Comparison of ENCODE assay signal across 8 mouse cellular contexts in the genomic region with DNA sequence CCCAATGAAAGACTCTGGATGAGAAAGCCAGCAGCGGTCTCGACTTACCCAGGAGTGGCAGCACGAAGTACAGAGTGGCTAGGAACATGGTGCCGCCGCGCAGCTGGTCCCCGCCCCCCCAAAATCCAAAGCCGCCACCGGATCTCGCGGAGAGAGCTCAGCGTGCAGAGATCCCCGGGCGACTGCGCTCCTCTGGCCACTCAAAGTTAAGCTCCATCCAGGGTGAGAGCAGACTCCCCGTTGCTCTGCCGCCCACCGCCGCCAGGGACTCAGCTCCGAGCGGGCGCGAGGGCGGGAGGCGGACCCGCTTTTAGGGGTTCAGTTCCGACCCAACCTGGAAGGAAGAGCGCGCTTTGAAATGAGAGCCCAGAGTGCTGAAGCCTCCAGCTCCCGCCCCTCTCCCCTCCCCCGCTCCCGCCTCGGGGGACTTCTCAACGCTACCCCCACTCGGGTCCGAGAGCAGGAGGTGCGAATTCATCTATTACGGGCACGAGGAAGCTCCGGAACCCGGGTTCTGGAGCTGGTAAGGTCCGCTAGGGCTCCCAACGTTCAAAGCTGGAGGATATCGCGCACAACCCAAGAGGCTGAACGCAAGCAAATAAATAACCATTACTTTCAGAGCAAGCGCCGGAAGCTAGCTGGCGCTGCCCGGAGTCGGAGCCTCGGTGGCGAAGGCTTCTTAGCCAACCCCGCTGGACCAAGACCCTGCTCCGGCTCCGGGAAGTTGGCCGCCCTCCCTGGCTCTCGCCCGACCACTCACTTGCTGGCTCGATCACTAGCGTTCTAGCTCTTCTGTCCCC. TPM values are rescaled to one million over a fixed set of nuclear protein-coding genes. Genes with fewer than 3 reads are reported as not detected.
DNase-seq lines count a peak whose midpoint lies in the region; ATAC-seq and TF ChIP-seq lines count a peak whose summit lies in the region.

No protein-coding gene starts in this region.

- no peak for TF ChIP-seq EP300 in stomach, postnatal 0 days (optimal IDR thresholded peaks at IDR 0.05)

- H3K27me3 ChIP-seq in erythroblast, embryonic 14.5 days (ENCODE audit: control insufficient read depth) = peaks cover 58% of the 10 kb centered on the region
- peaks cover 55% of the 10 kb centered on the region for H3K27me3 ChIP-seq in embryonic facial prominence, embryonic 15.5 days
- H3K27me3 ChIP-seq in heart, embryonic 11.5 days (ENCODE audit: control insufficient read depth, insufficient read depth, low read length) = peaks cover 51% of the 10 kb centered on the region
- H3K27me3 ChIP-seq in kidney, postnatal 0 days (ENCODE audit: insufficient read depth, low read length) = no peaks in the 10 kb centered on the region
- H3K27me3 ChIP-seq in limb, embryonic 15.5 days = peaks cover 60% of the 10 kb centered on the region
- 0 out of 2 replicates have a peak, but pooled peaks cover 15% of the 10 kb centered on the region for H3K27me3 ChIP-seq in midbrain, embryonic 15.5 days (replicated peaks)
- no peaks in the 10 kb centered on the region for H3K27me3 ChIP-seq in stomach, postnatal 0 days (ENCODE audit: control insufficient read depth, insufficient read depth, low read length)

- peak overlapping the region; percentile 35 for H3K9ac ChIP-seq in embryonic facial prominence, embryonic 15.5 days
- H3K9ac ChIP-seq in heart, embryonic 11.5 days (ENCODE audit: low read depth, low read length) = peak overlapping the region; percentile 46
- H3K9ac ChIP-seq in kidney, postnatal 0 days (ENCODE audit: low read depth, low read length) = peak overlapping the region; percentile 65; the same call in 1 of the 2 replicates
- peak overlapping the region; percentile 49 for H3K9ac ChIP-seq in limb, embryonic 15.5 days
- peak overlapping the region; percentile 55 for H3K9ac ChIP-seq in midbrain, embryonic 15.5 days
- H3K9ac ChIP-seq in stomach, postnatal 0 days (ENCODE audit: low read length) = peak overlapping the region; percentile 47

- no peaks in the 10 kb centered on the region for H3K36me3 ChIP-seq in erythroblast, embryonic 14.5 days (ENCODE audit: control insufficient read depth)
- no peaks in the 10 kb centered on the region for H3K36me3 ChIP-seq in embryonic facial prominence, embryonic 15.5 days
- no peaks in the 10 kb centered on the region for H3K36me3 ChIP-seq in heart, embryonic 11.5 days (ENCODE audit: control insufficient read depth, insufficient read depth, low read length)
- no peaks in the 10 kb centered on the region for H3K36me3 ChIP-seq in kidney, postnatal 0 days (ENCODE audit: insufficient read depth, low read length)
- H3K36me3 ChIP-seq in limb, embryonic 15.5 days = no peaks in the 10 kb centered on the region
- H3K36me3 ChIP-seq in midbrain, embryonic 15.5 days (replicated peaks) = no peaks in the 10 kb centered on the region
- no peaks in the 10 kb centered on the region for H3K36me3 ChIP-seq in stomach, postnatal 0 days (ENCODE audit: control insufficient read depth, insufficient read depth, low read length)

- under 1% methylated on average over 61 of the region's 61 CpGs for WGBS in embryonic facial prominence, embryonic 15.5 days
- WGBS in heart, embryonic 11.5 days (ENCODE audit: insufficient replicate concordance) = under 1% methylated on average over 60 of the region's 61 CpGs
- under 1% methylated on average over 61 of the region's 61 CpGs for WGBS in kidney, postnatal 0 days
- under 1% methylated on average over 61 of the region's 61 CpGs for WGBS in limb, embryonic 15.5 days
- under 1% methylated on average over 60 of the region's 61 CpGs for WGBS in midbrain, embryonic 15.5 days
- WGBS in stomach, postnatal 0 days = 1% methylated on average over 61 of the region's 61 CpGs

- peak overlapping the region; percentile 44; the same call in 1 of the 2 replicates for H3K27ac ChIP-seq in embryonic facial prominence, embryonic 15.5 days (replicated peaks)
- no peak overlapping the region for H3K27ac ChIP-seq in heart, embryonic 11.5 days (ENCODE audit: low read depth, low read length)
- H3K27ac ChIP-seq in kidney, postnatal 0 days = peak overlapping the region; percentile 26; the same call in 1 of the 2 replicates
- peak overlapping the region; percentile 43; the same call in 1 of the 2 replicates for H3K27ac ChIP-seq in limb, embryonic 15.5 days
- H3K27ac ChIP-seq in midbrain, embryonic 15.5 days = peak overlapping the region; percentile 77
- H3K27ac ChIP-seq in stomach, postnatal 0 days (replicated peaks) = peak overlapping the region; percentile 35; the same call in 1 of the 2 replicates

- peak overlapping the region; percentile 97 for H3K4me2 ChIP-seq in embryonic facial prominence, embryonic 15.5 days (replicated peaks)
- peak overlapping the region; percentile 99 for H3K4me2 ChIP-seq in heart, embryonic 11.5 days
- peak overlapping the region; percentile 92 for H3K4me2 ChIP-seq in kidney, postnatal 0 days (ENCODE audit: low read length)
- peak overlapping the region; percentile 97 for H3K4me2 ChIP-seq in limb, embryonic 15.5 days
- H3K4me2 ChIP-seq in midbrain, embryonic 15.5 days = peak overlapping the region; percentile 96
- peak overlapping the region; percentile 94 for H3K4me2 ChIP-seq in stomach, postnatal 0 days (replicated peaks; ENCODE audit: low read depth)

- H3K4me1 ChIP-seq in erythroblast, embryonic 14.5 days (ENCODE audit: control insufficient read depth) = no peaks in the 10 kb centered on the region
- H3K4me1 ChIP-seq in embryonic facial prominence, embryonic 15.5 days = peaks cover 65% of the 10 kb centered on the region
- H3K4me1 ChIP-seq in heart, embryonic 11.5 days (ENCODE audit: control insufficient read depth, insufficient read depth, low read length) = peaks cover 27% of the 10 kb centered on the region
- 0 out of 2 replicates have a peak, but pooled peaks cover 4% of the 10 kb centered on the region for H3K4me1 ChIP-seq in kidney, postnatal 0 days (replicated peaks; ENCODE audit: insufficient read depth, low read length)
- H3K4me1 ChIP-seq in limb, embryonic 15.5 days = peaks cover 56% of the 10 kb centered on the region
- peaks cover 69% of the 10 kb centered on the region for H3K4me1 ChIP-seq in midbrain, embryonic 15.5 days
- H3K4me1 ChIP-seq in stomach, postnatal 0 days (replicated peaks; ENCODE audit: control insufficient read depth, insufficient read depth) = peaks cover 4% of the 10 kb centered on the region

- DNase-seq in kidney, postnatal 0 days (ENCODE audit: low spot score) = peak; percentile 82
- DNase-seq in stomach, postnatal 0 days (ENCODE audit: low spot score) = peak; percentile 59

- peak overlapping the region; percentile 46 for H3K4me3 ChIP-seq in erythroblast, embryonic 14.5 days (replicated peaks)
- peak overlapping the region; percentile 54 for H3K4me3 ChIP-seq in embryonic facial prominence, embryonic 15.5 days (replicated peaks)
- peak overlapping the region; percentile 55 for H3K4me3 ChIP-seq in heart, embryonic 11.5 days (ENCODE audit: low read depth, low read length)
- peak overlapping the region; percentile 49 for H3K4me3 ChIP-seq in kidney, postnatal 0 days (replicated peaks; ENCODE audit: low read depth, low read length)
- peak overlapping the region; percentile 51 for H3K4me3 ChIP-seq in limb, embryonic 15.5 days
- peak overlapping the region; percentile 54 for H3K4me3 ChIP-seq in midbrain, embryonic 15.5 days
- peak overlapping the region; percentile 55 for H3K4me3 ChIP-seq in stomach, postnatal 0 days (ENCODE audit: low read depth, low read length)

- no peaks in the 10 kb centered on the region for H3K9me3 ChIP-seq in erythroblast, embryonic 14.5 days (ENCODE audit: control insufficient read depth, low read length)
- H3K9me3 ChIP-seq in embryonic facial prominence, embryonic 15.5 days (replicated peaks) = no peaks in the 10 kb centered on the region
- no peaks in the 10 kb centered on the region for H3K9me3 ChIP-seq in heart, embryonic 11.5 days (replicated peaks; ENCODE audit: control insufficient read depth, low read length)
- H3K9me3 ChIP-seq in kidney, postnatal 0 days (replicated peaks; ENCODE audit: low read length) = no peaks in the 10 kb centered on the region
- no peaks in the 10 kb centered on the region for H3K9me3 ChIP-seq in limb, embryonic 15.5 days
- no peaks in the 10 kb centered on the region for H3K9me3 ChIP-seq in midbrain, embryonic 15.5 days
- H3K9me3 ChIP-seq in stomach, postnatal 0 days (ENCODE audit: control insufficient read depth, low read length) = no peaks in the 10 kb centered on the region

- no peak for ATAC-seq in erythroblast, adult 5-6 weeks (replicated peaks; ENCODE audit: low FRiP score, poor library complexity, severe bottlenecking)
- ATAC-seq in embryonic facial prominence, embryonic 15.5 days (ENCODE audit: insufficient number of reproducible peaks, low FRiP score, low TSS enrichment, low read depth) = 0 out of 2 replicates have a peak, but pooled peaks have one; percentile 13
- no peak for ATAC-seq in heart, embryonic 11.5 days (replicated peaks; ENCODE audit: insufficient number of reproducible peaks, low FRiP score, low TSS enrichment)
- ATAC-seq in kidney, postnatal 0 days (replicated peaks; ENCODE audit: low FRiP score, low read depth) = peak; percentile 38
- ATAC-seq in limb, embryonic 15.5 days (ENCODE audit: insufficient number of reproducible peaks, low FRiP score, low TSS enrichment, low read depth) = no peak
- peak; percentile 28 for ATAC-seq in midbrain, embryonic 15.5 days (replicated peaks)
- ATAC-seq in stomach, postnatal 0 days (ENCODE audit: low FRiP score, low TSS enrichment) = peak; percentile 57

- TF ChIP-seq CTCF in kidney, postnatal 0 days (IDR thresholded peaks at IDR 0.05; ENCODE audit: low read depth) = peak; percentile 37; the same call in 1 of the 2 replicates
- TF ChIP-seq CTCF in stomach, postnatal 0 days (IDR thresholded peaks at IDR 0.05; ENCODE audit: low read depth) = peak; percentile 48

RNA-seq across cellular contexts. Expression of a gene that starts 1.2 kb away (rescaled TPM):
- polyA plus RNA-seq in erythroblast, embryonic 14.5 days (2012) = not detected in 2 replicates
- 0.42 TPM in 1 of 2 replicates, not detected in the other for total RNA-seq in erythroblast, adult 5-6 weeks (2015; ENCODE audit: low replicate concordance)
- total RNA-seq in erythroblast, adult 5-6 weeks (2017; ENCODE audit: low replicate concordance) = 0.28 TPM in 1 of 2 replicates, not detected in the other
- polyA plus RNA-seq in embryonic facial prominence, embryonic 15.5 days (2015; fragmentation: Nextera tagmentation; extraction: Ambion mirVana) = 55.4 and 64.7 TPM in 2 replicates
- 3.8 and 4.3 TPM in 2 replicates for polyA plus RNA-seq in heart, embryonic 11.5 days (2014; fragmentation: Nextera tagmentation; extraction: Ambion mirVana)
- 55.3 and 56.4 TPM in 2 replicates for polyA plus RNA-seq in kidney, postnatal 0 days (2015; fragmentation: Nextera tagmentation; extraction: Ambion mirVana)
- polyA plus RNA-seq in limb, embryonic 15.5 days (2015; fragmentation: Nextera tagmentation; extraction: Ambion mirVana) = 16.7 and 18.3 TPM in 2 replicates
- 42.6 and 44.0 TPM in 2 replicates for polyA plus RNA-seq in midbrain, embryonic 15.5 days (2015; fragmentation: Nextera tagmentation; extraction: Ambion mirVana)
- polyA plus RNA-seq in stomach, postnatal 0 days (2015; fragmentation: Nextera tagmentation; extraction: Ambion mirVana) = 7.7 and 9.1 TPM in 2 replicates

RNA-seq across cellular contexts. Expression of a gene that starts 57.3 kb away (rescaled TPM):
- polyA plus RNA-seq in erythroblast, embryonic 14.5 days (2012) = not detected in 2 replicates
- not detected in 2 replicates for total RNA-seq in erythroblast, adult 5-6 weeks (2015; ENCODE audit: low replicate concordance)
- not detected in 2 replicates for total RNA-seq in erythroblast, adult 5-6 weeks (2017; ENCODE audit: low replicate concordance)
- polyA plus RNA-seq in embryonic facial prominence, embryonic 15.5 days (2015; fragmentation: Nextera tagmentation; extraction: Ambion mirVana) = not detected in 2 replicates
- polyA plus RNA-seq in heart, embryonic 11.5 days (2014; fragmentation: Nextera tagmentation; extraction: Ambion mirVana) = not detected in 2 replicates
- polyA plus RNA-seq in kidney, postnatal 0 days (2015; fragmentation: Nextera tagmentation; extraction: Ambion mirVana) = not detected in 2 replicates
- not detected in 2 replicates for polyA plus RNA-seq in limb, embryonic 15.5 days (2015; fragmentation: Nextera tagmentation; extraction: Ambion mirVana)
- polyA plus RNA-seq in midbrain, embryonic 15.5 days (2015; fragmentation: Nextera tagmentation; extraction: Ambion mirVana) = not detected in 2 replicates
- not detected in 2 replicates for polyA plus RNA-seq in stomach, postnatal 0 days (2015; fragmentation: Nextera tagmentation; extraction: Ambion mirVana)

Comparison
In these comparisons a context has a peak if more than half of its experiments do, and no peak if none do; other contexts are left out.
1. ATAC-seq: peak in embryonic facial prominence, embryonic 15.5 days (single experiment), kidney, postnatal 0 days (single experiment), midbrain, embryonic 15.5 days (single experiment) and stomach, postnatal 0 days (single experiment); none in erythroblast, adult 5-6 weeks (single experiment), heart, embryonic 11.5 days (single experiment) and limb, embryonic 15.5 days (single experiment).
2. Peak in every context shown above with its lines, with median percentiles within 50 percentile points of each other: H3K4me3 ChIP-seq, H3K4me2 ChIP-seq and H3K9ac ChIP-seq.